Mouse (Mus musculus) frontal cortex, adult 2 months (tissue): ENCODE results near the gene H2afz. TPM values are rescaled to one million over a fixed set of nuclear protein-coding genes. Genes with fewer than 3 reads are reported as not detected.
"Not testable (repeated sequence)": the region's sequence is repeated elsewhere in the genome, so short reads cannot be mapped to it uniquely, and the experiment has no call there.

Source experiments
- DNase-seq, 2 experiments: peaks; one replicate each; pipeline ENCODE4 v3.0.0; 2022; ENCODE audit warnings: low spot score in 1 of 2; ENCODE audit errors: extremely low spot score in 1 of 2
- polyA plus RNA-seq: library from polyadenylated mRNA; depleted of rRNA; stranded (reverse); fragments of >200 nt; gene quantifications from 2 replicates; pipeline ENCODE4 v1.2.3, GENCODE M21; 2012; rRNA removed

H2afz gene
- polyA plus RNA-seq, 1 experiment = 368 TPM

- DNase-seq = not testable (repeated sequence)
Observed at GRCm38 (mm10) chr3:137914567-137914966, 50.3 kb downstream of the H2afz start.

Other genes starting within 250 kb of the H2afz start
- 13.5 and 19.1 TPM in 2 replicates for gene Ddit4l, start 242.9 kb upstream of the H2afz start, polyA plus RNA-seq
- not detected in 2 replicates for gene Gm21962, start 193.0 kb upstream of the H2afz start, polyA plus RNA-seq
- 20.8 and 22.6 TPM in 2 replicates for gene Dnajb14, start 3.2 kb downstream of the H2afz start, polyA plus RNA-seq
- 95.0 and 98.0 TPM in 2 replicates for gene Lamtor3, start 54.0 kb downstream of the H2afz start, polyA plus RNA-seq
- gene Dapp1, start 117.1 kb downstream of the H2afz start, polyA plus RNA-seq = 5.4 and 6.4 TPM in 2 replicates
- gene 1110002E22Rik, start 200.6 kb downstream of the H2afz start, polyA plus RNA-seq = 1.3 and 1.6 TPM in 2 replicates
- gene Gm5105, start 202.9 kb downstream of the H2afz start, polyA plus RNA-seq = 0.25 and 0.66 TPM in 2 replicates